Mouse (Mus musculus) ES-E14 (cell line): ENCODE measurements at regions not wholly inside any gene's neighbourhood (a gene's known extent, or its start where the extent isn't known, plus 50 kb on each side); places are given as distances from the start of the nearest gene placed in this dataset.

Experiments
- CHD2 ChIP-seq: IDR thresholded peaks from 2 replicates; pipeline ENCODE4 v1.6.1; 2014; ENCODE audit warnings: mild to moderate bottlenecking, low read depth, low read length, inconsistent platforms
- HCFC1 ChIP-seq: IDR thresholded peaks from 2 replicates; pipeline ENCODE4 v1.6.1; 2012; ENCODE audit warnings: low read length, inconsistent platforms, borderline replicate concordance; ENCODE audit not compliant: insufficient read depth
- MAFK ChIP-seq: IDR thresholded peaks from 2 replicates; pipeline ENCODE4 v1.6.1; 2014; ENCODE audit warnings: mild to moderate bottlenecking, low read depth, low read length, inconsistent platforms; ENCODE audit not compliant: insufficient read depth
- ZC3H11A ChIP-seq: IDR thresholded peaks from 2 replicates; pipeline ENCODE4 v1.6.1; 2012; ENCODE audit warnings: low read depth, mild to moderate bottlenecking, inconsistent platforms, low read length, borderline replicate concordance
- ZNF384 ChIP-seq: IDR thresholded peaks from 2 replicates; pipeline ENCODE4 v1.6.1; 2012; ENCODE audit warnings: low read depth, low read length, inconsistent platforms

DNA sequence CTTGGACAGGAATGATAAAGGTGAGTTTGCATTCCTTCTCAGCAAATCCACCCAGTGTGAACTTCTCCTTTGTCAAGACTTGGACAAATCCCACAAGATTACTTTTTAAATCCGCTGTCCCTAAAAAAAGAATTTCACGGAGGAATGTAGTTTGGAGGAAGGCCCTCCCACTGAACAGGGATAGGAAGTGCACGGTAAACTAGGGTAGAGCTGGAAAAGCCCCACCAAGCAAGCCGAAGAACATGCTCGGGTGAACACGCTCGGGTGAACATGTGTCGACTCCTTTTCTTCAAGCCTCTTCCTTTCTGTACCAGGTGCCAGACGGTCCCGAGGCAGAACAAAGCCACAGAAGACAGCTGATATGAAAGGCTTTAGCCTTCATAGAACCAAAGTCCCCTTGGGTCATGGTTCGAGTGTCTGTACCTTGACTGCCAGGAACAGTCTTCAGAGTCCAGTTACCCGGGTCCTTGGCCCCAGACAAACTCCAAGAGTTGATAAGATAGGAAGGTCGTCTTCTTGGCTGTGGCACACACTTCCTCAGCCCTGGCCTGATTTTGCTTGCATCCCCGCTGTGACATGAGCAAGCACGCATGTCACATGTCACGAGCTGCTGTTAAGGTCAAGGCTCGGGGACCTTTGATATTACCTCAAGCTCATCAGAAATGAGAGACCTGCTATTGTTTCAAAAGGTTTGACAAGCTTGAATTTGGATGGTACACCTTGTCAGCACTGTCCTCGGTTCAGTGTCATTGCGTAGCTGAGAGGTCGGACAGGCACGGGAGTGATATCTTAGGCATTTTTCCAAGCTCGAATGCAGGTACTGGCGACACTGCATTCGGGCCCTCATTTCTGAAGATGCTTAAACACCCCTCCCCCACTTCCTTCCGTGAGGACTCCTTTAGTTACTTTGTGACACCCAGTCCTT is 51.5 kb upstream of the Ryk start:
- no peak for TF ChIP-seq ZC3H11A
- TF ChIP-seq ZNF384: no peak
- TF ChIP-seq MAFK: no peak
- no peak for TF ChIP-seq HCFC1
- no peak for TF ChIP-seq CHD2
